Mouse (Mus musculus) liver, embryonic 14.5 days (tissue): ENCODE data around the gene Zfp488.

Experiments
- CTCF ChIP-seq: IDR thresholded peaks from 2 replicates; pipeline ENCODE4 v1.5.1; 2016; ENCODE audit warnings: antibody characterized with exemption, low read depth, control low read depth
- EP300 ChIP-seq: IDR thresholded peaks from 2 replicates; pipeline ENCODE4 v1.6.1; 2016; ENCODE audit warnings: antibody characterized with exemption, low read depth

DNA sequence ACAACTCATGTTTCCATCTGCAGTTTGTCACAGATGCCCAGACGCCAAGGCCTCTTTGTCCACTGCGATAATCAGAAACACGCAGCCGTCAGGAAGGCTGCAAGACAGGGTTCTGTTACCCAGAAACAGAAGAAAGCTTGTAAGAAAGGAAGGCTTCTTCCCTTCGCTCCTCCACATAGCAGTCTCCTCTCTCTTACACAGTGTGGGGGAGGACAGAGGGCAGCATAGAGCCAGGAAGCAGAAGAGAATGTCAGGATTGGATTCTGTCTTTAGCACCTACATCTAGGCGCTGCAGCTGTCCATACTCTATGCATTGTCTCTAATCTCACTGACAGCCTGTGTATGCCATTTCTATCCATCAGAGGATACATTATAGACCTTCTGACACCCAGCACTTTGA is 18.9 kb upstream of the Zfp488 start:
- TF ChIP-seq CTCF, result no peak
- TF ChIP-seq EP300, result no peak
